Mouse (Mus musculus) layer of hippocampus, postnatal 14 days (tissue): ENCODE measurements around the gene Il17rc. TPM values are rescaled to one million over a fixed set of nuclear protein-coding genes. Genes with fewer than 3 reads are reported as not detected.

Experiments
- DNase-seq, 2 experiments: peaks; one replicate each; pipeline ENCODE4 v3.0.0; 2021 to 2022; ENCODE audit warnings: low spot score in 2 of 2, mixed read lengths in 1 of 2
- total RNA-seq, 2 experiments: library from RNA; stranded (reverse); gene quantifications; 2 replicates each; pipeline ENCODE4 v1.2.3; 2021

Il17rc gene
- total RNA-seq, 2 experiments from 2014 or later: 3.4 to 3.8 TPM

GRCm38 (mm10) chr6:113451839-113452238 is 19.4 kb upstream of the Il17rc start:
- DNase-seq: no peak

GRCm38 (mm10) chr6:113455007-113455406 is 16.2 kb upstream of the Il17rc start:
- no peak for DNase-seq

GRCm38 (mm10) chr6:113457952-113458534 is 13.2 kb upstream of the Il17rc start, which contains the start of gene Il17re:
TSS of gene Il17re (plus strand) at chr6:113458484.
- DNase-seq: no peak

- DNase-seq: no peak
Measured at GRCm38 (mm10) chr6:113458635-113459034, 12.6 kb upstream of the Il17rc start.

- DNase-seq: no peak
Measured at GRCm38 (mm10) chr6:113464040-113464439, 7.2 kb upstream of the Il17rc start.

- DNase-seq: no peak
Measured at GRCm38 (mm10) chr6:113465602-113466001, 5.6 kb upstream of the Il17rc start.

- no peak for DNase-seq
Measured at GRCm38 (mm10) chr6:113468512-113468911, 2.7 kb upstream of the Il17rc start.

GRCm38 (mm10) chr6:113469021-113469420 is 2.2 kb upstream of the Il17rc start:
- peak; percentile 60 to 61 for DNase-seq

GRCm38 (mm10) chr6:113469432-113469831 is 1.8 kb upstream of the Il17rc start:
- DNase-seq: peak; percentile 70

- no peak for DNase-seq
Measured at GRCm38 (mm10) chr6:113472061-113472460, 834 bp downstream of the Il17rc start.

GRCm38 (mm10) chr6:113473246-113473645 is 2.0 kb downstream of the Il17rc start:
- no peak for DNase-seq

- DNase-seq: no peak
Measured at GRCm38 (mm10) chr6:113473715-113474114, 2.5 kb downstream of the Il17rc start.

- no peak for DNase-seq
Measured at GRCm38 (mm10) chr6:113477353-113477752, 6.1 kb downstream of the Il17rc start.

GRCm38 (mm10) chr6:113478906-113479305 is 7.7 kb downstream of the Il17rc start:
- DNase-seq: no peak

- no peak for DNase-seq
Measured at GRCm38 (mm10) chr6:113480555-113481373, 9.5 kb downstream of the Il17rc start.

- DNase-seq: peak in 1 of 2 experiments; percentile 42
Measured at GRCm38 (mm10) chr6:113482477-113483099, 11.4 kb downstream of the Il17rc start.

- DNase-seq: peak; percentile 90 to 96
Measured at GRCm38 (mm10) chr6:113483100-113483615, 11.9 kb downstream of the Il17rc start, which contains the start of gene Creld1. TSS of gene Creld1 (plus strand) at chr6:113483297.

GRCm38 (mm10) chr6:113483729-113484128 is 12.5 kb downstream of the Il17rc start:
- no peak for DNase-seq

- no peak for DNase-seq
Measured at GRCm38 (mm10) chr6:113487125-113487576, 15.9 kb downstream of the Il17rc start.

GRCm38 (mm10) chr6:113489410-113489809 is 18.2 kb downstream of the Il17rc start:
- DNase-seq: no peak

- no peak for DNase-seq
Measured at GRCm38 (mm10) chr6:113492101-113492864, 21.1 kb downstream of the Il17rc start.
